Mouse (Mus musculus) heart, embryonic 10.5 days (tissue): Measurements from ENCODE around the gene Efcab9. TPM values are rescaled to one million over a fixed set of nuclear protein-coding genes. Genes with fewer than 3 reads are reported as not detected.
A peak's percentile ranks its signal among the peaks of the same experiment; 100 is the strongest.

Experiments used
- DNase-seq: peaks from one replicate; pipeline ENCODE4 v3.0.0-alpha.2; 2017; ENCODE audit warnings: low spot score
- H3K27ac ChIP-seq: fragments of 300-500 bp; sonication (generic); 2 replicates; pipeline ENCODE4 v1.5.1; 2016; ENCODE audit warnings: mild to moderate bottlenecking
- H3K27me3 ChIP-seq: fragments of 300-500 bp; sonication (generic); 2 replicates; pipeline ENCODE4 v1.6.1; 2016; ENCODE audit warnings: mild to moderate bottlenecking; ENCODE audit not compliant: poor library complexity, insufficient read depth, severe bottlenecking
- H3K36me3 ChIP-seq: fragments of 300-500 bp; sonication (generic); 2 replicates; pipeline ENCODE4 v1.6.1; 2016; ENCODE audit warnings: mild to moderate bottlenecking, moderate library complexity
- H3K4me1 ChIP-seq: fragments of 300-500 bp; sonication (generic); 2 replicates; pipeline ENCODE4 v1.6.1; 2016; ENCODE audit warnings: mild to moderate bottlenecking
- H3K4me3 ChIP-seq: fragments of 300-500 bp; sonication (generic); 2 replicates; pipeline ENCODE4 v1.5.1; 2016; ENCODE audit warnings: mild to moderate bottlenecking, moderate library complexity
- H3K9me3 ChIP-seq: fragments of 300-500 bp; sonication (generic); 2 replicates; pipeline ENCODE4 v1.6.1; 2016; ENCODE audit warnings: mild to moderate bottlenecking, moderate library complexity
- WGBS: fragments of 180-500 bp; shearing (Covaris S2); methylation state at CpG from one replicate; pipeline ENCODE4 v1.1.7; 2016; 5-methylcytosine and 5-hydroxymethylcytosine counted together
- polyA plus RNA-seq: library from polyadenylated mRNA; unstranded; fragments of >200 nt; fragmentation: Nextera tagmentation; extraction: Ambion mirVana; gene quantifications from 2 replicates; pipeline ENCODE4 v1.2.1, GENCODE M21; 2016

Efcab9 gene
- polyA plus RNA-seq, 1 experiment from 2014 or later, result not detected

DNA sequence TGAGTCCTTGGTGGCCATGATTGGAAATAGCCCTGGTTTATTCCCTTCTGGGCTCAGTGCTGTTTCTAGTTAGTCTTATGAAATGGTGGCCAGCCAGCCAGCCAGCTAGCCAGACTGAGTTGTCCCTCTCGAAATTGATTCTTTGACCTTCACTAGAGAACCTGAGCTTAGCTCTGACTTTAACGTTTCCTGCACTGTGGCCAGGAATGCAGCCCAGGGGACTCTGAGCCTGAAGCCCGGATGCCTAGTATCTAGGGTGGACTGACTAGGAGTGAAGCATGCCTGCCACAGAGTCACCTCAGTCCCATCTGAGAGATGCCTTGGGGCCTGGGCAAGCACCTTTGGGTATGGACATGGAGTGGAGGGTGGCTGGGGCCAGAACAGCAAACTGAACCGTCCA lies 32.7 kb upstream of the Efcab9 start:
- peak overlapping the region; percentile 19; the same call in 1 of the 2 replicates for H3K27ac ChIP-seq
- H3K4me3 ChIP-seq, result no peak overlapping the region
- 53% methylated on average over 4 of the region's 4 CpGs for WGBS
- no peaks in the 10 kb centered on the region for H3K9me3 ChIP-seq
- no peaks in the 10 kb centered on the region for H3K36me3 ChIP-seq
- H3K4me1 ChIP-seq, result peaks cover 37% of the 10 kb centered on the region
- no peak for DNase-seq
- no peaks in the 10 kb centered on the region for H3K27me3 ChIP-seq

DNA sequence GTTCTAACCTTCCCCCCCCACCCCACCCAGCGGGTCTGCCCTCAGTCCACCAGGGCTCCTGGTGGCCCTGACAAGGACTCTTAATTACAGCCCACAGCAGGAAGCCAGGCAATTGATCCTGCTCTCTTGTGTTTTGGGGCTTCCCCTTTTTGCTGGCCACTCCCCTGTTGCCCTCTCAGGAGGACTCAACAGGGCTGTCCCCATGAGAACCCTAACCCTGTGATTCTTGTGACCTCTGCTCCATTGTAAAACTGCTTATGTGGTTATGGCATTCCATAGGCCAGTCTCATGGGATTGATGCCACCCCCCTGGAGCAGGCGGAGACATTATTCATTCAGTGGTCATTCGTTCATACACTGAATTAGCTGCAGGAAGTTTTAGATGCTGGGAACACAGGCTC lies 31.8 kb upstream of the Efcab9 start:
- Histone ChIP-seq H3K27ac (no peak overlapping the region), H3K27me3 (no peaks in the 10 kb centered on the region), H3K4me1 (peaks cover 33% of the 10 kb centered on the region), H3K9me3 (no peaks in the 10 kb centered on the region), H3K36me3 (no peaks in the 10 kb centered on the region), H3K4me3 (no peak overlapping the region)
- 53% methylated on average over 3 of the region's 3 CpGs for WGBS
- DNase-seq, result no peak

DNA sequence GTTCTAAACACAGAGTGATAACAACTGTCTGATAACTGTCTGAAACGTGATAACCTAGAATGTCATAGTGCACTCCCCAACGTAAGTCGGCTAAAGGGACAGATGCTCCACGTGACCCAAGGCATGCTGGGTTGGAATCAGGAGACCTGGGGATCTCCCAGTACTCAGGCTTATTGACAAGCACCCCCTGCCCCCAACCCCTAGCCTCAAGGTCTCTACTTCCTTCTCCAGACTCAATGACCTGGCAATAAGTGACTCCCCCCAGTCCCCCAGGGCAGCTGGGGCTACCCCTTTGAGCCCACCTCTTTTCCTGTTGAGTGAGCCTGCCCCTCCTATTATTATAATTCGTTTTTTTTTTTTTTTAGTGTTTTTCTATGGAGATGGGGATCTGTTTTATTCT lies 30.8 kb upstream of the Efcab9 start:
- Histone ChIP-seq H3K4me1 (peaks cover 31% of the 10 kb centered on the region), H3K36me3 (no peaks in the 10 kb centered on the region), H3K4me3 (no peak overlapping the region), H3K27ac (no peak overlapping the region), H3K27me3 (no peaks in the 10 kb centered on the region), H3K9me3 (no peaks in the 10 kb centered on the region)
- WGBS, result 48% methylated on average over 5 of the region's 5 CpGs
- DNase-seq, result no peak

DNA sequence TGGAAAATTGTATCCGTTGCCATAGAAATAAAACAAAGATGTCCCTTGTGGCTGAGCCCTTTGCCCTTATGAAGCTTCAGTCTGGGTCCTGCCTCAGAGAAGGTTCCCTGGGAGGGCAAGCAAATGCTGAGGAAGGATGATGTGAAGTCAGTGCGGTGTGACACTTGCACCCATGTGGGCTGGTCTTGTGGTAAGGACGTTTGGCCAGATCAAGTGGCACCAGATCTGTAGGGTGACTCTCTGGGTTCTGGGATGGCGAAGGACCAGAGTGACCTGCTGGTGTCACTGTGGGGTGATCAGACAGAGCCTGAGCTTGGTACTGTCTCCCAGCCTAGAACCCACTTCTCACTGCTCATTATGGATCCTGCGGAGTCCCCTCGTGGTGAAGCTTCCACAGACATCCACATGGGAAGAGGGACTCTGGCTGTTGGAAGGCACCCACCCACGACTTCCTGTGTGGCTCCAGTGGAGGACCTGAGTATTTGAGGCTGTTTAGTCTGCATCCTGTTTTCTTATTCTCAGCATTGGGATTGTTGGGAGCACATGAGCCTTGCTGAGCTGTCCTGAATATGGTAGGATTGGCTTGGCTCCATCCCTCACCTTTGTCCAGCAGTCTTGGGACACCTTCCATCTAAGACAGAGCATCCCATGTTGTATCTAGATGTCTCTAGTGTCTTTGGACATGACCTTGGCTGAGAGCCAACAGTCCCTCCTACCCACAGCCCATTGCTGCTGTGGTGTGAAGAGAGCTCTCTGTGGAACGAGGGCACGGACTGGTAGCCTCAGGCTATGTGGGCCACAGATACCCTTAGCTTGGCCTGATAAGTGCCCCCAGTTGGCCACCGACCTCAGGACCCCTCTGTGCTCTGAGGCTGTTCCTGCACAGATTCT lies 29.8 kb upstream of the Efcab9 start:
- no peak for DNase-seq
- Histone ChIP-seq H3K4me3 (no peak overlapping the region), H3K9me3 (no peaks in the 10 kb centered on the region), H3K4me1 (peaks cover 29% of the 10 kb centered on the region), H3K27ac (no peak overlapping the region), H3K27me3 (no peaks in the 10 kb centered on the region), H3K36me3 (no peaks in the 10 kb centered on the region)
- WGBS, result 76% methylated on average over 10 of the region's 10 CpGs

DNA sequence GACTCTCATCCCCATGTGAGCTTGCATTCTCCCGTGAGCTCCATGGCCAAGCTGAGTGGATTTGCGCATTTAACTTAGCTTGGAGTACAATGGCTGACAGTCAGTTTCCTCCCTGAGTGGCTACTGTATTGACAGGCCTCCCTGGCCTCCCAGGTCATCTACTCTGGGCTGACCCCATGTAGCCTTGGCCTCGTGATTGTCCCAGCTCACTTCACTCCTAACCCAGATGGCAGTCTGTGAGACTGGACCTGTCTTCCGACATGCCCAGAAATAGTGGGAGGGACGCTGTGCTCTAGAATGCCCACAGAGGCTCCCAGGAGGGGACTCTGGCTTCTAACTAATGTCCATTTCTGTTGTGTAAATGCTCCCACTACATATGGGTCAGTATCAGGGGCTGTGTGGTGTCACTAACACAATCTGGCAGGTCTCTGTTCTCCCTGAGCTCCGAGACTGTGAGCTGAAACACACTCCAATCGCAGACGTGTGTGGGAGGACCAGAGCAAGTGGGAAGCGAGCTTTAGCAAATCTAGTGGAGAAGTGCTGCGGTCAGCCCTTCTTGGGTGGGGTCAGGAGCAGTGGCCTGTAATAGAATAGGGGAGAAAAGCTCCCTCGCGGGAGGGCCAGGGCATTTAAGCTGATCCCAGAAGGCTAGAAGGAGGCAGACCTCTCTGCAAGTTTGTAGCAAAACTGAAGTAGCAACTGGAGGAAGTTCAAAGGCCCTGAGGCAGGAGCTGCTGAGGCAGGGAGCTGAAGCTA lies 28.3 kb upstream of the Efcab9 start:
- H3K27ac ChIP-seq, result no peak overlapping the region
- H3K4me3 ChIP-seq, result no peak overlapping the region
- H3K27me3 ChIP-seq, result no peaks in the 10 kb centered on the region
- no peaks in the 10 kb centered on the region for H3K9me3 ChIP-seq
- WGBS, result 86% methylated on average over 12 of the region's 12 CpGs
- DNase-seq, result no peak
- H3K4me1 ChIP-seq, result peaks cover 30% of the 10 kb centered on the region
- H3K36me3 ChIP-seq, result no peaks in the 10 kb centered on the region

DNA sequence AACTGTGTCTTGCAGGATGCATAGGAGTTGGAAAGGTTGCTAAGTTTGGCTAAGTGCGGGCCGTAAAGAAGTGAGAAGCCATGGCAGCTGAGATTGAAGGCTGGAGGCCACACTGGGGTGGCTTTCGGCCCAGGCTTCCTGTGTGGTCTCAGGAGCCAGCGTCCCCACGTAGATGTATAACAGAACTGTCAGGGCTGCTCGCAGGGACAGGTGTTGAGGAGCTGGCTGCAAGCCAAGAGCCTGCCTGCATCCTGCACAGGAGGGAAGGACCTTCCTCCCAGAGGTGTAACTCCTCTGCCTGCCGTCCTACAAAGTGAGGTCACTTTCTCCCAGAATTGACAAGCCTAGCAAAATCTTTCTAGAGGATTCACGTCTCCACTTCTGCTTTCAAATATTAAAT lies 26.8 kb upstream of the Efcab9 start:
- no peaks in the 10 kb centered on the region for H3K27me3 ChIP-seq
- H3K9me3 ChIP-seq, result no peaks in the 10 kb centered on the region
- no peak overlapping the region for H3K27ac ChIP-seq
- peaks cover 32% of the 10 kb centered on the region for H3K4me1 ChIP-seq
- no peak for DNase-seq
- H3K4me3 ChIP-seq, result no peak overlapping the region
- H3K36me3 ChIP-seq, result no peaks in the 10 kb centered on the region
- WGBS, result 53% methylated on average over 8 of the region's 8 CpGs

GRCm38 (mm10) chr11:32558026-32558425 lies 26.1 kb upstream of the Efcab9 start:
- Histone ChIP-seq H3K4me1 (peaks cover 35% of the 10 kb centered on the region), H3K4me3 (no peak overlapping the region), H3K27me3 (no peaks in the 10 kb centered on the region), H3K36me3 (no peaks in the 10 kb centered on the region), H3K27ac (no peak overlapping the region), H3K9me3 (no peaks in the 10 kb centered on the region)
- no peak for DNase-seq
- WGBS, result 95% methylated on average over 4 of the region's 4 CpGs

DNA sequence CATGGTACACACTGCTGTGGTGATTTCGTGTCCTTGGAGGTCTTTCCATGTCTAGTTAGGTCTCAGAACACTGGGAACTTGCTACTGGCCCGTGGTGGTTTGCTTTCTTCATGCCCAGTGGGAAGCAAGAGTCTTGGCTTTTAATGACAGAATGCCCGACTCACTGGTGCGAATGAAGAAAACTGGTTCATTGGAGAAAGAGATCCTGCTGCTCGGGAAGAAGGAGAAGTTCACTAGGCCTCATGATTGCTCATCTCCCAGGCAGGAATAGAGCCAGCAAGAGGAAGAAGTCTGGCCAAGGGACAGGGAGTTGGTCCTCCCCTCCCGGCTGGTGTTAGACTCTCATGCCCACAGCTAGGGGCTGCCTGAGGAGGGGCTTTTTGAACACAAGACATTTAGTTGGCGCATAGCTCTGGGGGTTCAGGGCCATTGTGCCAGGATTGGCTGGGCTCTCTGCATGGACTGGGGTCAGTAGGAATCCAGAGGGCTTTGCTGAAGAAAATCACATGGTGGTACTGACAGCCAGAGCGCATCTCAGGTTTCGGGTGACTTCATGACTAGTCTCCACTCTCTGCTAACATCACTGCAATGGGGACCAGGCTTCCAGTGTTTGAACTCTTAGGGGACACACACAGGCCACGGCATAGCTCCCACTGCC lies 24.6 kb upstream of the Efcab9 start:
- DNase-seq, result no peak
- H3K4me3 ChIP-seq, result no peak overlapping the region
- H3K27me3 ChIP-seq, result no peaks in the 10 kb centered on the region
- no peak overlapping the region for H3K27ac ChIP-seq
- 78% methylated on average over 10 of the region's 10 CpGs for WGBS
- peaks cover 45% of the 10 kb centered on the region for H3K4me1 ChIP-seq
- no peaks in the 10 kb centered on the region for H3K36me3 ChIP-seq
- H3K9me3 ChIP-seq, result no peaks in the 10 kb centered on the region

DNA sequence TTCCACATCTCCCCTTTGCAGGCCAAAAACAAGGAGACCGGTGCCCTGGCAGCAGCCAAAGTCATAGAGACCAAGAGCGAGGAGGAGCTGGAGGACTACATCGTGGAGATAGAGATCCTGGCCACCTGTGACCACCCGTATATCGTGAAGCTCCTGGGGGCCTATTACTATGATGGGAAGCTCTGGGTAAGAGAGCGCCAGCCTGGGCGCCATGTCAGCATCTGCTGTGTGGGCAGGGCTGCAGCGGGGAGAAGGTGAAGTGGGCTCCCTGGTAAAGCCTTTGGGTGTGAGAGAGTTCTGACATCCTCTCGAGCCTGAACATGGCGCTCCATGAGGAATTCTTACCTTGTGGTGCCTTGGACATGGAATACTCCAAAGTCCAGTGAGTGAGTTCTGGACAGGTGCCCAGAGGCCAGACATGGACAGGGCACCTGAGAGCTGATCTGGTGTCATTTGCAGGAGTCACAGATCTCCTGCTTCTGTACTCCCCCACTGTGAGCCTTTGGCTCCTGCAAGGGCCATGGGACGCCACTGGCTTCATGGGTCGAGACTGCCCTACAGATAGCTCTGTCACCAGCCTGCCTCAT lies 23.3 kb upstream of the Efcab9 start:
- Histone ChIP-seq H3K36me3 (no peaks in the 10 kb centered on the region), H3K4me1 (peaks cover 45% of the 10 kb centered on the region), H3K27ac (no peak overlapping the region), H3K27me3 (no peaks in the 10 kb centered on the region), H3K4me3 (no peak overlapping the region), H3K9me3 (no peaks in the 10 kb centered on the region)
- 86% methylated on average over 12 of the region's 12 CpGs for WGBS
- DNase-seq, result no peak

DNA sequence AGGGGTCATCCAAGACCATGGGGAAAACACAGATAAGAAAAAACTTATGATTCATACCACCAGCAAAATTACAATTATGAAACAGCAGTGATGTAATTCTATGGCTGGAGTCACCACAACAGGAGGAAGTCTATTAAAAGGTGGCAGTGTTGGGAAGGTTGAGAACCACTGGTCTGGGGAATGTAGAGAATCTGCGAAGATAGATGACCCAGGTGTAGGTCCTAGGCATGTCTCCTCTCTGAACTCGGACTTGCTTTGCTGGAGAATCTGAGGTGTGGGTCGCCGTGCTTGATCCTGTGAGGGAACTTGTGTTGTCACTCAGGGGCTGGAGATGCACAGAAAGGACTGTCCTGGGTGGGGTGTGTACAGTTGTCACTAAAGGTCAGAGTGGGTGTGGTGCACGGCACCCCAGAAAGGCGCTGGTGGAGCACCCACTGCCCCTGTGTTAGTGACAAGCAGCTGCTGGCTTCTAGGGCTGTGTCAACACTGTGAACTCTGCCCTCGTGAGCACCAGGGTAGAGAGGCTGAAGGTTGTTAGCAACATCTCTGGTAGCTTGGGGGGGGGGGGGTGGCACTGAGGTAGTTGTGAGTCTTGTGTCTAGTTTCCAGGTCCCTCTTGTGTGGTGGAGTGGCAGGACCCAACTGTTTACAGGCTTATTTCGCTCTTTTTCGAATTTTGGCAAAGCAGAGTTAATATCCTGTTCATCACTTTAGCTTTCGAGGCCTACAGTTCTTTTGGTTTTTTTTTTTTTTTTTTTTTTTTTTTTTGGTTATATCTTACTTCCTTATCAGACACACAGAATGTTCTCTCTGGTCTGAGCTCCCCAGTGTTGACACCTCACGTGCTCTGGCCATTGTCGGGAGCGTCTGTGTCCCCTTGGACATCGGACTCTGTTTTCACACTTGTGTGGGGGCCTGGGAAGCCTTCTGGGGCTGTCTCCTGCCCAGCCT lies 22.5 kb upstream of the Efcab9 start:
- Histone ChIP-seq H3K4me1 (peaks cover 47% of the 10 kb centered on the region), H3K36me3 (no peaks in the 10 kb centered on the region), H3K4me3 (no peak overlapping the region), H3K9me3 (no peaks in the 10 kb centered on the region), H3K27ac (no peak overlapping the region), H3K27me3 (no peaks in the 10 kb centered on the region)
- no peak for DNase-seq
- WGBS, result 54% methylated on average over 14 of the region's 14 CpGs

GRCm38 (mm10) chr11:32553311-32554140 lies 21.6 kb upstream of the Efcab9 start:
- Histone ChIP-seq H3K4me3 (peak overlapping the region; percentile 9; the same call in 1 of the 2 replicates), H3K9me3 (no peaks in the 10 kb centered on the region), H3K36me3 (no peaks in the 10 kb centered on the region), H3K4me1 (peaks cover 52% of the 10 kb centered on the region), H3K27ac (peak overlapping the region; percentile 77; the same call in 1 of the 2 replicates), H3K27me3 (no peaks in the 10 kb centered on the region)
- WGBS, result 35% methylated on average over 14 of the region's 14 CpGs
- no peak for DNase-seq
